17 mouse cellular contexts compared by ENCODE assay signal in genomic region chr13:98340506-98340905, GRCm38 (mm10). TPM values are rescaled to one million over a fixed set of nuclear protein-coding genes. Genes with fewer than 3 reads are reported as not detected.
DNase-seq lines count a peak whose midpoint lies in the region.
"Had no signal": no experiment of that assay in that cellular context is flagged by ENCODE, and none has a peak within 500 bp of the region (broad histone marks: within the 10 kb centered on the region; RNA-seq: fewer than 3 reads in every experiment).

No protein-coding gene starts in this region.

- peak; percentile 39 to 50 for DNase-seq in heart, adult 18-20 months
- no peak for DNase-seq in heart, adult 8-10 months (ENCODE audit: low spot score)
- peak; percentile 24 to 33 for DNase-seq in kidney, postnatal 36 days
- DNase-seq in kidney, adult 18-20 months, result no peak
- peak; percentile 46 for DNase-seq in testis, postnatal 10 days (ENCODE audit: low spot score)
- DNase-seq in testis, postnatal 14 days (ENCODE audit: low spot score), result no peak
- peak; percentile 67 for DNase-seq in heart, postnatal 4 days
- no peak for DNase-seq in left cerebral cortex, postnatal 25 days (ENCODE audit: low spot score in 2 of 2)
- DNase-seq: adrenal gland, postnatal 25 days; cerebellum, adult 11-12 months; cerebellum, adult 9-11 months; gastrocnemius, postnatal 25 days; liver, postnatal 0 days; right cerebral cortex, adult 18-20 months; spleen, adult 18-20 months; thymus, adult 2 months had no signal

- intact Hi-C loops in left cerebral cortex, postnatal 25 days (cut with DNase I), result no loop called here

RNA-seq across cellular contexts. Expression of gene Foxd1, which starts 13.5 kb away (rescaled TPM):
- total RNA-seq in heart, adult 18-20 months (2021), result under 1 TPM; 0.05 to 0.08 TPM
- under 1 TPM in 1 of 4 experiments, not detected in 3; 0.06 TPM for total RNA-seq in heart, adult 8-10 months (2022)
- total RNA-seq in heart, postnatal 4 days (2021), result under 1 TPM; 0.14 to 0.24 TPM
- total RNA-seq in left cerebral cortex, postnatal 25 days (2021), result 1 to 10 TPM in 1 of 2 experiments, under 1 TPM in 1; 0.92 to 1.6 TPM
- total RNA-seq: common myeloid progenitor, adult 5-6 weeks had no signal

RNA-seq across cellular contexts. Expression of gene Btf3, which starts 23.7 kb away (rescaled TPM):
- 100 to 1,000 TPM; 195 to 218 TPM for total RNA-seq in heart, adult 18-20 months (2021)
- 100 to 1,000 TPM; 181 to 211 (median 205) TPM for total RNA-seq in heart, adult 8-10 months (2022)
- total RNA-seq in heart, postnatal 4 days (2021), result 100 to 1,000 TPM; 291 to 301 TPM
- 100 to 1,000 TPM; 173 TPM for total RNA-seq in left cerebral cortex, postnatal 25 days (2021)

Comparison
In these comparisons a context has a peak if more than half of its experiments do, and no peak if none do; other contexts are left out.
1. DNase-seq: peak in heart, adult 18-20 months (2 of 2), kidney, postnatal 36 days (2 of 2), testis, postnatal 10 days (single experiment) and heart, postnatal 4 days (single experiment); none in heart, adult 8-10 months (single experiment), kidney, adult 18-20 months (single experiment), testis, postnatal 14 days (single experiment) and left cerebral cortex, postnatal 25 days (0 of 2).